Mouse (Mus musculus) induced T-regulatory cell, adult 2 months (primary cell): ENCODE results near the gene Rag2.

Source experiments
- DNase-seq: peaks from one replicate; pipeline ENCODE4 v3.0.0-alpha.2; 2012; ENCODE audit warnings: low read depth

Rag2 gene

GRCm38 (mm10) chr2:101624526-101624925, at the start of gene Rag2:
Gene Rag2 (plus strand): TSS chr2:101624718.
- DNase-seq, result no peak

- DNase-seq, result no peak
Measured at GRCm38 (mm10) chr2:101577243-101577642, 47.3 kb upstream of the Rag2 start.

GRCm38 (mm10) chr2:101580027-101580426, 44.5 kb upstream of the Rag2 start:
- DNase-seq, result no peak

- DNase-seq, result no peak
Measured at GRCm38 (mm10) chr2:101580428-101580827, 44.1 kb upstream of the Rag2 start.

- DNase-seq, result no peak
Measured at GRCm38 (mm10) chr2:101580977-101581376, 43.5 kb upstream of the Rag2 start.

GRCm38 (mm10) chr2:101581418-101581817, 43.1 kb upstream of the Rag2 start:
- no peak for DNase-seq

GRCm38 (mm10) chr2:101591356-101591755, 33.2 kb upstream of the Rag2 start:
- no peak for DNase-seq

- no peak for DNase-seq
Measured at GRCm38 (mm10) chr2:101592023-101592841, 32.3 kb upstream of the Rag2 start.

GRCm38 (mm10) chr2:101592886-101593285, 31.6 kb upstream of the Rag2 start:
- DNase-seq, result no peak

GRCm38 (mm10) chr2:101594681-101595080, 29.8 kb upstream of the Rag2 start:
- no peak for DNase-seq

- DNase-seq, result peak; percentile 19
Measured at GRCm38 (mm10) chr2:101597186-101597585, 27.3 kb upstream of the Rag2 start.

- DNase-seq, result no peak
Measured at GRCm38 (mm10) chr2:101598190-101599181, 26.0 kb upstream of the Rag2 start.

GRCm38 (mm10) chr2:101600703-101601102, 23.8 kb upstream of the Rag2 start:
- DNase-seq, result no peak

- DNase-seq, result no peak
Measured at GRCm38 (mm10) chr2:101603099-101603498, 21.4 kb upstream of the Rag2 start.

GRCm38 (mm10) chr2:101608232-101608894, 16.2 kb upstream of the Rag2 start:
- DNase-seq, result no peak

GRCm38 (mm10) chr2:101610861-101611260, 13.7 kb upstream of the Rag2 start:
- no peak for DNase-seq

- DNase-seq, result peak; percentile 35
Measured at GRCm38 (mm10) chr2:101615464-101616305, 8.8 kb upstream of the Rag2 start.

GRCm38 (mm10) chr2:101618373-101618772, 6.1 kb upstream of the Rag2 start:
- no peak for DNase-seq

- no peak for DNase-seq
Measured at GRCm38 (mm10) chr2:101620899-101621298, 3.6 kb upstream of the Rag2 start.

- DNase-seq, result no peak
Measured at GRCm38 (mm10) chr2:101621611-101622010, 2.9 kb upstream of the Rag2 start.

GRCm38 (mm10) chr2:101623042-101623441, 1.5 kb upstream of the Rag2 start:
- DNase-seq, result no peak
